Mouse (Mus musculus) brown adipose tissue, adult 24 weeks (tissue): Measurements from ENCODE around the gene Lamb1. TPM values are rescaled to one million over a fixed set of nuclear protein-coding genes. Genes with fewer than 3 reads are reported as not detected.

Experiments
- H3K27ac ChIP-seq: fragments of 200-500 bp; replicated peaks from 2 replicates; pipeline ENCODE4 v1.5.1; 2012; ENCODE audit warnings: low read depth, mild to moderate bottlenecking, low read length
- H3K4me1 ChIP-seq: fragments of 200-500 bp; 2 replicates; pipeline ENCODE4 v1.6.1; 2012; ENCODE audit warnings: low read length, mixed read lengths; ENCODE audit not compliant: control insufficient read depth, insufficient read depth, insufficient read length
- H3K4me3 ChIP-seq: fragments of 200-500 bp; 2 replicates; pipeline ENCODE4 v1.5.1; 2012; ENCODE audit warnings: low read depth, mild to moderate bottlenecking, low read length, moderate library complexity; ENCODE audit not compliant: insufficient read depth
- polyA plus RNA-seq: library from polyadenylated mRNA; stranded (reverse); fragments of >200 nt; gene quantifications from 2 replicates; pipeline ENCODE4 v1.2.4, GENCODE M21; 2012; ENCODE audit not compliant: missing spikeins, insufficient read depth, insufficient read length

Gene Lamb1
- polyA plus RNA-seq, 1 experiment: 41.1 TPM

DNA sequence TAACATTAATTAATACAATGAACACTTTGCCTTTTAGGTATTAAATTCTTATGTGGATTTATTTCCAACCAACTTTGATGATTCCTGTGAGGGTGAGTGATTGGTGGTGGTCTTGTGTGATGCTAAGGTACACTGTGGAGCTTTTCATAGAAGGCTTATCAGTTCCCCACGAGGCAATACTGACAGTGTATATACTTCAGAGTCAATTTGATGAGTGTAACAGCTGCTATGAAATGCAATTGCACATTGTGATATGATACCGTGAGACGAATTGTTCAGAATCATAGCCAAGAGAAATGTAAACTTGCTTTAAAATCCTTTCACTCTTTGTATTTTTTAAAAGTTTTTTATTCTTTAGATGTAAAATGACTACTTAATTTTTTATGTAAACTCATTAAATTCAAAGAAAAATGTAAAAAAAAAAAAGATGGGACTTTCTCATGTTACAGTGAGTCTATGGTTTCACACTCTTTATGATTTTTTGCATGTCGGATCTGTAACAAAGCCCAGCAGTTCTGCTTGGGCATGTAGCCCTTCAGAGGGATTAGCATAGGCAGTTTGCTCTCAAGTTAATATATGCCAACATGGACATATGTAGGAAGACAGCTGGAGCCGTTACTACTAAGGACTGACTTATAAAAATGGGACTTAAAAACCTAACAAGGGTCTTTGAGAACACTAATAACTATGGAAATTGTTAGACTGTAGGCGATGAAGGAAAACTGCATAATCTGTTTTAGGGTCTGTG, 23.3 kb upstream of the Lamb1 start:
- Histone ChIP-seq H3K4me3 (no peak overlapping the region), H3K27ac (no peak overlapping the region), H3K4me1 (no peaks in the 10 kb centered on the region; the same call in 1 of the 2 replicates)

DNA sequence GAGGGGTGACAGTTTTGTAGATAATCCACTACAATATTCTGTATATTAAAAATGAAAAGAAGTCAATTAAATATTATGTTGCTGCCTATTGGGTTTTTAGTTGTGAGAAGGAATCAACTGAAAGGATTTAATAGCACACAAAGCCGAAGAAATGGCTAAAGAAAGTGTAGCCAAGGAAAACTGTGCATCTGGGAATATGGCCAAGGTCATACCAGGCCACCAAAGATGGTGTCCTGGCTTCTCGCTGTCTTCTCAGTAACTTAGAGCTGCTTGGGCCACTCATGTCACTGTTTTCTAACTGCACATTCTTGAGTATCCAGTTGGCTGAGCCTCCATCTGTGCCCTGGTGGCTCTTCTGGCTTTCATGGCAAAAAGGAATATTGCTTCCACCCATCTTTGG, 21.0 kb upstream of the Lamb1 start:
- 0 out of 2 replicates have a peak overlapping the region, but pooled peaks have one; percentile 8 for H3K27ac ChIP-seq
- no peak overlapping the region for H3K4me3 ChIP-seq
- H3K4me1 ChIP-seq: no peaks in the 10 kb centered on the region; the same call in 1 of the 2 replicates

DNA sequence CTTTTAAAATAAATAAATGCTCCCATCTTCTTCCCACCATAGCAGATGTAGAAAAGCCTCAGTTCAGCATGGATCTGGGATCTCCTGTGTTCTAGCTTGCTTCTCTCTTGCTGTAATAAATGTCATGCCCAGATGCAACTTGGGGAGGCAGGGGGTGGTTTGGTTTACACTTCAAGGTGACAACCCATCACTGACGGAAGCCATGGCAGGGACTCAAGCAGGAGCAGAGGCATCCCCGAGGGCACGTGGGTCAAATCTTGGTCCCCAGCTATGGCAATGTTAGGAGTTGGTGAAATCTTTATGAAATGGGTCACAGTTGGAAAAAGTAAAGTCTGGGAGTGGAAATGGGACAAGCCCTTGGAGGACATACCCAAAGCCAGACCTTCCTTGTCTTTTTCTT, 20.3 kb upstream of the Lamb1 start:
- Histone ChIP-seq H3K27ac (no peak overlapping the region), H3K4me3 (no peak overlapping the region), H3K4me1 (no peaks in the 10 kb centered on the region; the same call in 1 of the 2 replicates)

DNA sequence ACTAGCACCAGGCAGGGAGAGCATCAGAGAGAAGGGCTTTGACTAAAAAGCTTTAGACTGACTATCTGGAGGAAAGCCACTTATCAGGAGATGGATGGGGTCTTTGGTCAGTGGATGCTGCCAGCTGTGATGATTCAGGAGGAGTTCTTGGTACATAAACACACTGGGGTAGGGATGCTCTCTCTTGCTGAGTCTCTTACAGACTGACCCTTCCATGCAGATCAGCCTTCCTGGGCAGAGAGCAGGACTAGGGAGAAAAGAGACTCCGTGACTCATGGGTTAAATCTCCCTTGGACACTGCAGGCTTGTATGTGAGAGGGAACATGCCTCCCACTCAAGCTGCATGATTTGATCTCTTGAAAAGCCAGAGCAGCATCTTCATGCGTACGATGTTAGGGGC, 18.9 kb upstream of the Lamb1 start:
- Histone ChIP-seq H3K27ac (no peak overlapping the region), H3K4me3 (no peak overlapping the region)

DNA sequence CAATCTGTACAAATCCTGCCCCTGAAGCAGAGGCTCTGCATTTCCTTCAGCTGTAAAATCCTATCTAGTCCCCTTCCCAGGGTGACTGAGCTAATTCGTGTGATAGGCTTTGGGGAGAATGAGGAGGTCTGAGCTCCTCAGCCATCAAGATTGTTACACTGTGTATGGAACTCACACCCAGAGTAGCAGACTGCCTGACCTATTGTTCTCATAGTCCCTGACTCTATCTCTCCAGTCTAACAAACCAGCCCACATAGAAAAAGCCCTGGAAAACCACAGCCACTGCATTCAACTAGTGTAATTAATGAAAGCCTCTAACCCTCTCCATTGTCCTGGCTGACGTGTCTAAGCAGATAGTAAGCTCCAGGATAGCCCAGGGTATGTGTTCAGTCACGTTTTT, 18.4 kb upstream of the Lamb1 start:
- Histone ChIP-seq H3K4me3 (no peak overlapping the region), H3K4me1 (no peaks in the 10 kb centered on the region; the same call in 1 of the 2 replicates), H3K27ac (no peak overlapping the region)

More for the DNA sequence above, 18.9 kb upstream of the Lamb1 start:
- H3K4me1 ChIP-seq: no peaks in the 10 kb centered on the region; the same call in 1 of the 2 replicates

DNA sequence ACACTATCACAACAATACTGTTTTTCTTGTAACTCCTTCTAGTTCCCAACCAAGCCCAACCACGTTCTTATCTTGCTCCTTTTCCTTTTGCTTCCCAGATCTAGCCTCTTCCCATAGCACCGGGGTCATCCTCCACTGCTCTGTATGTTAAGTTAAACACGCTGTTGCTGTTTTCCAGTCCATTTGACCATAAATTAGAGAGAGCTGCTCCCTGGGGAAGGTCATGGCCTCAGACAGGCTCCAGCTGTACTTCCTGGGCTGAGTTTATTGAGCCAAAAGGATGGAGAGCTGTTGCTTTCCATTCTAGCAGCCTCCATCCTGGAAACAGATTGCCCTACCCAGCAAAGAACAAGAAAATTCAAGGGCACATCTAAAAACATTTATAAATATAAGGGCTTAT, 16.9 kb upstream of the Lamb1 start:
- no peak overlapping the region for H3K27ac ChIP-seq
- H3K4me1 ChIP-seq: no peaks in the 10 kb centered on the region; the same call in 1 of the 2 replicates

DNA sequence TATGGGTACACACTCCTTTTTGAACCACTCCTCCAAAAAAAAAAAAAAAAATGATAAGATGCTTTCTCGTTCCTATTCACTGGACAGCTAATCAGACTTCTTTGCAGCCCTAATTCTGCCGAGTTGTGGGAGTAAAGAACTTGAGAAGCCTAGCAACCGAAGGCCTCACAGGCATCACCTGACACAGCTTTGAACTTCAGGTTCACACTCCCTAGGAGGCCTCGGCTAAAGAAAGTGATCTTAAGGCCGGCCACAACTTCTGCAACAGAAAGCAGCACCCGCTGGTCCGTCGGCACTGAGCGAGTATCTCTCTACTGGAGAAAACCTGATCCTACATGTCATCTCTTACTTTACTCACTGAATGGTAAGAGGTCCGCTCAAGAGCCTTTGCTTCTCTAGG, 16.4 kb upstream of the Lamb1 start:
- Histone ChIP-seq H3K4me3 (no peak overlapping the region), H3K27ac (no peak overlapping the region), H3K4me1 (no peaks in the 10 kb centered on the region; the same call in 1 of the 2 replicates)

More for the DNA sequence above, 16.9 kb upstream of the Lamb1 start:
- H3K4me3 ChIP-seq: no peak overlapping the region

DNA sequence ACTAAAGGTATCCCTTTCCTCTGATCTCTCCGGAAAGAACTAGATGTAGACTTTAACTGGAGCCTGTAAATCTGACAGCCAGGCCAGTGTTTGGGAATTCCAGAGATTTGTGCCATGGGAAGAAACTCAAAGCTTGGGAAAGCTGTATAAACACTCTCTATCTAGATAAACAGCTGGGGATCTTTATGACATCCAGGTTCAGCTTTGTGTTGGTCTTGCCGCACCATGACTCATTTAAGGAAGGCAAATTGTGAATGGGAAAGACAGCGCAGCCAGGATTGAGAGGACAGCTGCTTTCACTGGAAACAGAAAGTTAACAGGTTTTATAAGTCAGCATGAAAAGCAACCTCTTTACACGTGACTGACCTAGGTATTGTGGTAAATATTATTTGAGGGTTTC, 12.8 kb upstream of the Lamb1 start:
- no peaks in the 10 kb centered on the region for H3K4me1 ChIP-seq

DNA sequence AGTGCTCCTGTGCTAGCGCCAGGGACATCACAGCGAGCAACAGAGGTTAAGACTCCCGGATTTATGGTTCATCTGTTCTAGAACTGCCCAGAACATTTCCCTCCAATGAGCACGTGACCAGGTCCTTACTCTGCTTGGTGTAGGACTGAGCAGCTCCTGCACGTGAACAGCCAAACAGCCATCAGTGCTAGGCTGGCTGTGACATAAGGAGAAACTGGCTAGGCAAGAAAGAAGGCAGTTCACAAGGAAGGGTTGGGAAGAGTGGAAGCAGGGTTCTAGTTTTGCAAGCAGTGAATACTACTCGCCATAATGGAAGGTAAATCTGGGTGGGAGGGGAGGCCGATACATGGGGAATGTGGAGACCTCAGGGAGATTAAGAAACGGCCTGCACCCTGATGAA, 10.1 kb upstream of the Lamb1 start:
- no peaks in the 10 kb centered on the region for H3K4me1 ChIP-seq
- no peak overlapping the region for H3K4me3 ChIP-seq
- H3K27ac ChIP-seq: no peak overlapping the region

More for the DNA sequence above, 12.8 kb upstream of the Lamb1 start:
- Histone ChIP-seq H3K27ac (no peak overlapping the region), H3K4me3 (no peak overlapping the region)

DNA sequence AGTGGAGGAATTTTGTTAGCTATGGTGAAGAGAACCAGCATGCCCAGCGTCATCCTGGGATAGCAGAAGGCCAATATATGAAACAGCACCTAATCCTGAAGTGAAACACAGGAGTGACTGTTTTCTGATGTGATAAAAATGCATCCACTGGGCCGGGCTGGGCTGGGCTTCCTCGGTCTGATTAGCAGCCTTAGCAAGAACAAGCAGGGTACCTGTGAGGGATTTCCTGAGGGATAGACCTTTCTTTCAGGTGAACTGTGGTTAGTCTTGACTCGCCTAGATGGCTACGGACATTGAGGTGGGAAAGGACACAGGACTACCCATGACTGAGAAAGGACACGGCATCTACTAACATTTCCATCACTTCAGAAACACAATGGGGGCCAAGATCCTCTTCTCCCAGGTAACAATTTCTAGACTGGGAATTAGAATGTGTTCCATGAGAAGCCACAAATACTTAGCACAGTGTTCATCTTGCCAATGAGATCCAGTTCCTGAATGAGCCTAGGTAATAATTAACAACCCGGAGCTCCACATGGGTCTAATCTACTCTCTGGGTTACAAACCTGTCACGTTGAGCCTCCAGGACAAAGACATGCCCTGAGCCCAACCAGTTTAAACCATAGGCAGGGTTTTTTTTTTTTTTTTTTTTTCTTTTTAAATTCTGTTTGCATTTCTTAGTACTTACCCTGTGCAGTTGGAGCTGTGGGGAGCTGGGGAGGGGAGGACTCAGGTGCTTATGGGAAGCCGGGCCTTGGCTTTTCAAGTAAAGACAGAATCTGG, 8.7 kb upstream of the Lamb1 start:
- Histone ChIP-seq H3K4me3 (no peak overlapping the region), H3K27ac (no peak overlapping the region), H3K4me1 (no peaks in the 10 kb centered on the region)

DNA sequence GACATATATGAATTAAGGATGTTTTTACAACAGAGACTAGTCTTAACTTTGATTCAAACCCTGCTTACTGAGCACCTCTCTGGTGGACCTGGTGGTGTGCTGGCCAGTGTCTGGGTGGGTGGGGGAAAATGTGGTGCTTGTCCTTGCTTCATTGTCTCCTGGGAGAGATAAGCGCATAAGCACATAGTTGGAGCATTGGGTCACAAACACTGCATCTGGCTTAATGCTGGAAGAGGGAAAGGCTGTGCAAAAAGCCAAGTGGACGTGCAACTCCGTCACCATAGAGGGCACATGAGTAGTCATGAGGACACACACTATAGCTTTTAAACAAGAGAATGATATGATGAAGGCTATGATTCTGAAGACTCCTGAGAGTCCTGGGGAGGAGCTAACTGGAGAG, 3.2 kb upstream of the Lamb1 start:
- Histone ChIP-seq H3K27ac (no peak overlapping the region), H3K4me1 (peaks cover 6% of the 10 kb centered on the region; the same call in 1 of the 2 replicates), H3K4me3 (no peak overlapping the region)

DNA sequence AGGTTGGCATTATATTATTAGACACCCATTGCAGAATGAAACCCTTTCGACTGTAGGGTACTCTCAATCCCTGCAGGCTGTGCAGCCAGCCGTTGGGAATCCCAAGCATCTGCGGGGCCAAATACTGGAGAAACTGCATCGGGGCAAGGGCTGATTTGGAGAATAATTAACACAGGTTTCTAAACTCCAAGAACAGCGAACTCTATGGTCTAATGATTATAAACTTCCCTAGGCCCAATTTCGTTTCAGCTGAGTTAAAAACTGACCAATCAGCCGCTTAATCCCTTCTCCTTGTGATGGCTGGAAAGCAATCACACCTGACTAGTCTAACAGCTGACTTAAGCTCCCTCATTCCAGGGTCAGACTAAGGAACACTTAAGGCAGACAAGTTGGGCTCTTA, 1.1 kb upstream of the Lamb1 start:
- Histone ChIP-seq H3K4me1 (peaks cover 16% of the 10 kb centered on the region), H3K27ac (no peak overlapping the region), H3K4me3 (no peak overlapping the region)

DNA sequence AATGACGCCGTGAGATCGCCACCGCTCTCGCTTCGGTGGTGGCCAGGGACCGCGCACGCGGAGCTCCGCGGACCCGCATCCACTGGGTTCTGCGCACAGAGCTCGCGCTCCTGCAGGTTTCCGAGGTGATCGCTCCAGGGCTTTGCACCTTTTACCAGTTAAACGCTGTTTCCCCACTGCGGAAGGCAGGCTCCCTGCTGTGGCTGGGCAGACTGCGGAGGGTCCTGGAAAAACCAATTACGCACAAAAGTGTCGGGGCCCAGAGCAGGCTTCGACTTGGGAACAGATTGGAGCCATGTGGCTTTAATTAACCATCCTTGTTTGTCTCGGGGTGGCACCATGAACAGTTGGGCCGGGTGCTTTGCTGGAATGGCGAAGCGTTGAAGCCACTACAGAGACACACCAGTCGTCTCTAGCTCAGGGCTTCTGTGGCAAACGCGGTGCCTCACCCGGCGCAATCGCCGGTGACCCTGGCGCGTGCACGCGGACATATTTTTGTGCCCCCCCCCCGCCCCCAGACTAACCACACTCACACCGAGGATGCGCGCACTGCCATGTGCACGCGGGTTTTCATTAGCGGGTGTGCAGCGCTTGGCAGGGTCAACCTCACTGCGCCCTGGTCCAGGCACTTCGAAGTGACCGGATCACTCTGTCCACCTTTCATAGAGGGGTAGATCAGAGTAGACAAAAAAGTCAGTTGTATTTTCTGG, 843 bp downstream of the Lamb1 start:
- Histone ChIP-seq H3K27ac (peak overlapping the region; percentile 79), H3K4me3 (peak overlapping the region; percentile 82), H3K4me1 (peaks cover 20% of the 10 kb centered on the region)

DNA sequence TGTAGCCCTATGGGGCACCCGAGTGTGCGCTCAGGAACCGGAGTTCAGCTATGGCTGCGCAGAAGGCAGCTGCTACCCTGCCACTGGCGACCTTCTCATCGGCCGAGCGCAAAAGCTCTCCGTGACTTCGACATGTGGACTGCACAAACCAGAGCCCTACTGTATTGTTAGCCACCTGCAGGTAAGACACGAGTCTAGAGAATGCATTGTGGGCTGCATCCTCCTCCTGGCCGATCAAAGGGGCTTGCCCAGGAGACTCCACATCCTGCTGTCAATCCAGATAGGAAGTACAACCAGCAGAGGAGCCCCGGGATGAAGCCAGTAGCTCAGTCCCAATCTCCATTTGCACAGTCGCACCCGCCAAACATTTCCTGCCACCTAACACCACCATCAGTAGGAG, 1.7 kb downstream of the Lamb1 start:
- H3K27ac ChIP-seq: no peak overlapping the region
- peak overlapping the region; percentile 82 for H3K4me3 ChIP-seq
- H3K4me1 ChIP-seq: peaks cover 20% of the 10 kb centered on the region

DNA sequence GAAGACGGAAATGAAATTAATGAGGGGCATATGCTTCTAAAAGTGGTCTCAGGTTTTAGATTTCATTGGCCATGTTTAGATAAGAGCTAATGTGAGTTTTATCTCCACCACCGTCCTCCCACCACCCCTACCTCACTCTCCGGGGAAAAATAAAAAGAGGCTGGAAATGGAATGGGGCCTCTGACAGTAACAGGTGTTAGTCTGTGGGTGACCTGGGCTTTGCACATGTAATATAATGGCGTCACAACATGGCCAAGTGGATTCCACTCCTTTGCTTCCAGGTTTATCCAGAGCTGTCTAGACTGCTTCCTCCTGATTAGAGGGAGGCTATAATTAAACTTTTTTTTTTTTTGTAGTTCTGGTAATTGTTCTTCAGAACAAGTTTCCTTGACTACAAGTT, 2.3 kb downstream of the Lamb1 start:
- Histone ChIP-seq H3K4me1 (peaks cover 20% of the 10 kb centered on the region), H3K27ac (no peak overlapping the region), H3K4me3 (peak overlapping the region; percentile 82; the same call in 1 of the 2 replicates)
